Mouse (Mus musculus): Measurements from ENCODE around the gene Pex6.

GRCm38 (mm10) chr17:46702100-46702499, 9.2 kb upstream of the Pex6 start:
- no peak for TF ChIP-seq POLR2A (IDR thresholded peaks at IDR 0.05; ENCODE audit: low read depth, low read length)
- no peak for TF ChIP-seq CTCF (conservative IDR thresholded peaks at IDR 0.05; ENCODE audit: insufficient read depth, insufficient read length, low read depth, low read length)
